ENCODE assay signal across 18 mouse cellular contexts in genomic region chr4:26589081-26589869, GRCm38 (mm10).
DNase-seq lines count a peak whose midpoint lies in the region; ATAC-seq and TF ChIP-seq lines count a peak whose summit lies in the region.
"Had no signal": no experiment of that assay in that cellular context is flagged by ENCODE, and none has a peak within 500 bp of the region (broad histone marks: within the 10 kb centered on the region; RNA-seq: fewer than 3 reads in every experiment).

No protein-coding gene starts in this region.

- no peak overlapping the region for H3K4me2 ChIP-seq in forebrain, embryonic 14.5 days (ENCODE audit: low read length)
- H3K4me2 ChIP-seq in forebrain, embryonic 13.5 days: no peak overlapping the region
- H3K4me2 ChIP-seq in limb, embryonic 14.5 days (replicated peaks; ENCODE audit: low read depth, low read length, severe bottlenecking): no peak overlapping the region
- H3K4me2 ChIP-seq: embryonic facial prominence, embryonic 12.5 days; midbrain, embryonic 15.5 days had no signal

- H3K4me3 ChIP-seq in forebrain, embryonic 14.5 days (ENCODE audit: low read depth, low read length): no peak overlapping the region
- H3K4me3 ChIP-seq in forebrain, embryonic 13.5 days: no peak overlapping the region
- no peak overlapping the region for H3K4me3 ChIP-seq in limb, embryonic 14.5 days (replicated peaks; ENCODE audit: low read length)
- H3K4me3 ChIP-seq: embryonic facial prominence, embryonic 12.5 days; hindbrain, embryonic 10.5 days; midbrain, embryonic 15.5 days had no signal

- H3K27ac ChIP-seq in forebrain, embryonic 14.5 days (ENCODE audit: low read depth, low read length): no peak overlapping the region
- no peak overlapping the region for H3K27ac ChIP-seq in forebrain, embryonic 13.5 days
- no peak overlapping the region for H3K27ac ChIP-seq in limb, embryonic 14.5 days (replicated peaks; ENCODE audit: low read depth, low read length)
- H3K27ac ChIP-seq: embryonic facial prominence, embryonic 12.5 days; hindbrain, embryonic 10.5 days; kidney, postnatal 0 days; liver, embryonic 14.5 days; midbrain, embryonic 15.5 days had no signal

- H3K9ac ChIP-seq in forebrain, embryonic 14.5 days (ENCODE audit: low read length): no peak overlapping the region
- H3K9ac ChIP-seq in forebrain, embryonic 13.5 days: no peak overlapping the region
- no peak overlapping the region for H3K9ac ChIP-seq in limb, embryonic 14.5 days (ENCODE audit: low read depth, low read length, severe bottlenecking)
- H3K9ac ChIP-seq: embryonic facial prominence, embryonic 12.5 days; liver, embryonic 14.5 days; midbrain, embryonic 15.5 days had no signal

- intact Hi-C loops in left cerebral cortex, postnatal 14 days (cut with DNase I): no loop called here

- DNase-seq in forebrain, embryonic 14.5 days (ENCODE audit: low spot score): peak; percentile 27
- peak; percentile 16 to 18 for DNase-seq in left cerebral cortex, postnatal 14 days (ENCODE audit: low spot score in 2 of 2)
- DNase-seq in left cerebral cortex, adult 8-10 months (ENCODE audit: low spot score in 2 of 2): no peak
- peak; percentile 45 for DNase-seq in brain, adult 2 months (ENCODE audit: low read depth, low spot score)
- peak; percentile 47 for DNase-seq in limb, embryonic 14.5 days (ENCODE audit: low spot score)
- DNase-seq in B cell, adult 2 months: no peak
- DNase-seq: adrenal gland, postnatal 14 days; cerebellum, adult 9-10 months; gastrocnemius, postnatal 14 days; kidney, adult 11 months had no signal

- WGBS in forebrain, embryonic 14.5 days: 75% methylated on average over 3 of the region's 3 CpGs
- 80% methylated on average over 3 of the region's 3 CpGs for WGBS in forebrain, embryonic 13.5 days
- 21% methylated on average over 3 of the region's 3 CpGs for WGBS in limb, embryonic 14.5 days

- H3K4me1 ChIP-seq in forebrain, embryonic 14.5 days (ENCODE audit: control insufficient read depth, insufficient read depth, low read length): no peaks in the 10 kb centered on the region
- H3K4me1 ChIP-seq in forebrain, embryonic 13.5 days: no peaks in the 10 kb centered on the region
- H3K4me1 ChIP-seq in limb, embryonic 14.5 days (ENCODE audit: control insufficient read depth, insufficient read depth, low read length): no peaks in the 10 kb centered on the region
- H3K4me1 ChIP-seq: embryonic facial prominence, embryonic 12.5 days; hindbrain, embryonic 10.5 days; midbrain, embryonic 15.5 days had no signal

- no peak for ATAC-seq in forebrain, embryonic 14.5 days
- no peak for ATAC-seq in forebrain, embryonic 13.5 days
- ATAC-seq in limb, embryonic 14.5 days (ENCODE audit: low FRiP score, low read depth): peak; percentile 53; the same call in 1 of the 2 replicates
- ATAC-seq: activated CD4-positive, CD25-positive, alpha-beta regulatory T cell, adult 4 months; midbrain, embryonic 15.5 days; Patski had no signal

- H3K36me3 ChIP-seq in forebrain, embryonic 14.5 days (ENCODE audit: control insufficient read depth, insufficient read depth, low read length): no peaks in the 10 kb centered on the region
- H3K36me3 ChIP-seq in forebrain, embryonic 13.5 days (ENCODE audit: poor library complexity, severe bottlenecking): no peaks in the 10 kb centered on the region
- H3K36me3 ChIP-seq in limb, embryonic 14.5 days (ENCODE audit: control insufficient read depth, insufficient read depth, low read length): no peaks in the 10 kb centered on the region
- H3K36me3 ChIP-seq: embryonic facial prominence, embryonic 12.5 days; hindbrain, embryonic 10.5 days; midbrain, embryonic 15.5 days had no signal

- H3K9me3 ChIP-seq in forebrain, embryonic 14.5 days (replicated peaks; ENCODE audit: control insufficient read depth, low read length): no peaks in the 10 kb centered on the region
- no peaks in the 10 kb centered on the region for H3K9me3 ChIP-seq in forebrain, embryonic 13.5 days (replicated peaks)
- H3K9me3 ChIP-seq in limb, embryonic 14.5 days (ENCODE audit: control insufficient read depth, low read length): no peaks in the 10 kb centered on the region
- H3K9me3 ChIP-seq: embryonic facial prominence, embryonic 12.5 days; hindbrain, embryonic 10.5 days; midbrain, embryonic 15.5 days had no signal

- no peaks in the 10 kb centered on the region for H3K27me3 ChIP-seq in forebrain, embryonic 14.5 days (replicated peaks; ENCODE audit: control insufficient read depth, insufficient read depth, low read length)
- H3K27me3 ChIP-seq in forebrain, embryonic 13.5 days: no peaks in the 10 kb centered on the region
- H3K27me3 ChIP-seq in limb, embryonic 14.5 days (ENCODE audit: control insufficient read depth, insufficient read depth, low read length): no peaks in the 10 kb centered on the region
- H3K27me3 ChIP-seq: embryonic facial prominence, embryonic 12.5 days; midbrain, embryonic 15.5 days; Patski had no signal

- TF ChIP-seq POLR2A in limb, embryonic 14.5 days (IDR thresholded peaks at IDR 0.05; ENCODE audit: borderline replicate concordance, extremely low read depth, insufficient read depth, insufficient read length): no peak

Comparison
In these comparisons a context has a peak if more than half of its experiments do, and no peak if none do; other contexts are left out.
1. DNase-seq: peak in forebrain, embryonic 14.5 days (single experiment), left cerebral cortex, postnatal 14 days (2 of 2), brain, adult 2 months (single experiment) and limb, embryonic 14.5 days (single experiment); none in left cerebral cortex, adult 8-10 months (0 of 2) and B cell, adult 2 months (0 of 2).